Mouse (Mus musculus): ENCODE results near the gene Ccn2. TPM values are rescaled to one million over a fixed set of nuclear protein-coding genes. Genes with fewer than 3 reads are reported as not detected.

The Ccn2 gene
- polyA plus RNA-seq, 1 experiment: 65.2 TPM

- Histone ChIP-seq H3K27ac (ENCODE audit: insufficient read depth, low read length) (no peak overlapping the region), H3K9ac (ENCODE audit: low read depth, poor library complexity, severe bottlenecking) (no peak overlapping the region), H3K36me3 (ENCODE audit: control insufficient read depth, insufficient read depth, low read length, poor library complexity, severe bottlenecking) (no peaks in the 10 kb centered on the region), H3K4me3 (ENCODE audit: low read depth, low read length) (no peak overlapping the region), H3K4me1 (ENCODE audit: control insufficient read depth, insufficient read depth, low read length) (no peaks in the 10 kb centered on the region), H3K27me3 (ENCODE audit: control insufficient read depth, insufficient read depth, low read length, poor library complexity, severe bottlenecking) (no peaks in the 10 kb centered on the region), H3K9me3 (replicated peaks; ENCODE audit: control insufficient read depth, insufficient read depth, low read length, poor library complexity, severe bottlenecking) (no peaks in the 10 kb centered on the region)
- TF ChIP-seq POLR2A (IDR thresholded peaks at IDR 0.05; ENCODE audit: insufficient read depth, low read length) (no peak), EP300 (IDR thresholded peaks at IDR 0.05; ENCODE audit: insufficient read depth, low read depth, low read length) (no peak), CTCF (IDR thresholded peaks at IDR 0.05; ENCODE audit: low read depth, low read length) (no peak)
These were observed 22.9 kb upstream of the Ccn2 start for GRCm38 (mm10) chr10:24572044-24572960.

GRCm38 (mm10) chr10:24573484-24573883 is 21.8 kb upstream of the Ccn2 start:
- Histone ChIP-seq H3K27ac (ENCODE audit: insufficient read depth, low read length) (no peak overlapping the region), H3K36me3 (ENCODE audit: control insufficient read depth, insufficient read depth, low read length, poor library complexity, severe bottlenecking) (no peaks in the 10 kb centered on the region), H3K9me3 (replicated peaks; ENCODE audit: control insufficient read depth, insufficient read depth, low read length, poor library complexity, severe bottlenecking) (no peaks in the 10 kb centered on the region), H3K9ac (ENCODE audit: low read depth, poor library complexity, severe bottlenecking) (no peak overlapping the region), H3K4me3 (ENCODE audit: low read depth, low read length) (no peak overlapping the region), H3K4me1 (ENCODE audit: control insufficient read depth, insufficient read depth, low read length) (no peaks in the 10 kb centered on the region), H3K27me3 (ENCODE audit: control insufficient read depth, insufficient read depth, low read length, poor library complexity, severe bottlenecking) (no peaks in the 10 kb centered on the region)
- no peak for TF ChIP-seq CTCF (IDR thresholded peaks at IDR 0.05; ENCODE audit: low read depth, low read length)
- no peak for TF ChIP-seq EP300 (IDR thresholded peaks at IDR 0.05; ENCODE audit: insufficient read depth, low read depth, low read length)
- TF ChIP-seq POLR2A (IDR thresholded peaks at IDR 0.05; ENCODE audit: insufficient read depth, low read length): no peak

GRCm38 (mm10) chr10:24581076-24581475 is 14.2 kb upstream of the Ccn2 start:
- Histone ChIP-seq H3K27me3 (ENCODE audit: control insufficient read depth, insufficient read depth, low read length, poor library complexity, severe bottlenecking) (no peaks in the 10 kb centered on the region), H3K9ac (ENCODE audit: low read depth, poor library complexity, severe bottlenecking) (no peak overlapping the region), H3K4me3 (ENCODE audit: low read depth, low read length) (no peak overlapping the region), H3K36me3 (ENCODE audit: control insufficient read depth, insufficient read depth, low read length, poor library complexity, severe bottlenecking) (no peaks in the 10 kb centered on the region), H3K27ac (ENCODE audit: insufficient read depth, low read length) (no peak overlapping the region), H3K9me3 (replicated peaks; ENCODE audit: control insufficient read depth, insufficient read depth, low read length, poor library complexity, severe bottlenecking) (no peaks in the 10 kb centered on the region), H3K4me1 (ENCODE audit: control insufficient read depth, insufficient read depth, low read length) (no peaks in the 10 kb centered on the region)
- no peak for TF ChIP-seq CTCF (IDR thresholded peaks at IDR 0.05; ENCODE audit: low read depth, low read length)
- no peak for TF ChIP-seq EP300 (IDR thresholded peaks at IDR 0.05; ENCODE audit: insufficient read depth, low read depth, low read length)
- no peak for TF ChIP-seq POLR2A (IDR thresholded peaks at IDR 0.05; ENCODE audit: insufficient read depth, low read length)

GRCm38 (mm10) chr10:24588824-24589223 is 6.4 kb upstream of the Ccn2 start:
- H3K9me3 ChIP-seq (replicated peaks; ENCODE audit: control insufficient read depth, insufficient read depth, low read length, poor library complexity, severe bottlenecking): no peaks in the 10 kb centered on the region
- H3K27me3 ChIP-seq (ENCODE audit: control insufficient read depth, insufficient read depth, low read length, poor library complexity, severe bottlenecking): no peaks in the 10 kb centered on the region
- H3K4me1 ChIP-seq (ENCODE audit: control insufficient read depth, insufficient read depth, low read length): peaks cover 3% of the 10 kb centered on the region
- H3K4me3 ChIP-seq (ENCODE audit: low read depth, low read length): no peak overlapping the region
- H3K36me3 ChIP-seq (ENCODE audit: control insufficient read depth, insufficient read depth, low read length, poor library complexity, severe bottlenecking): no peaks in the 10 kb centered on the region
- H3K9ac ChIP-seq (ENCODE audit: low read depth, poor library complexity, severe bottlenecking): no peak overlapping the region
- TF ChIP-seq CTCF (IDR thresholded peaks at IDR 0.05; ENCODE audit: low read depth, low read length): no peak
- TF ChIP-seq POLR2A (IDR thresholded peaks at IDR 0.05; ENCODE audit: insufficient read depth, low read length): no peak
- no peak for TF ChIP-seq EP300 (IDR thresholded peaks at IDR 0.05; ENCODE audit: insufficient read depth, low read depth, low read length)
- H3K27ac ChIP-seq (ENCODE audit: insufficient read depth, low read length): no peak overlapping the region

GRCm38 (mm10) chr10:24589238-24589637 is 6.0 kb upstream of the Ccn2 start:
- H3K36me3 ChIP-seq (ENCODE audit: control insufficient read depth, insufficient read depth, low read length, poor library complexity, severe bottlenecking): no peaks in the 10 kb centered on the region
- no peak overlapping the region for H3K4me3 ChIP-seq (ENCODE audit: low read depth, low read length)
- no peak overlapping the region for H3K9ac ChIP-seq (ENCODE audit: low read depth, poor library complexity, severe bottlenecking)
- peaks cover 3% of the 10 kb centered on the region for H3K4me1 ChIP-seq (ENCODE audit: control insufficient read depth, insufficient read depth, low read length)
- no peaks in the 10 kb centered on the region for H3K9me3 ChIP-seq (replicated peaks; ENCODE audit: control insufficient read depth, insufficient read depth, low read length, poor library complexity, severe bottlenecking)
- no peak for TF ChIP-seq EP300 (IDR thresholded peaks at IDR 0.05; ENCODE audit: insufficient read depth, low read depth, low read length)
- TF ChIP-seq POLR2A (IDR thresholded peaks at IDR 0.05; ENCODE audit: insufficient read depth, low read length): no peak
- no peak for TF ChIP-seq CTCF (IDR thresholded peaks at IDR 0.05; ENCODE audit: low read depth, low read length)
- no peak overlapping the region for H3K27ac ChIP-seq (ENCODE audit: insufficient read depth, low read length)
- H3K27me3 ChIP-seq (ENCODE audit: control insufficient read depth, insufficient read depth, low read length, poor library complexity, severe bottlenecking): no peaks in the 10 kb centered on the region

GRCm38 (mm10) chr10:24590546-24590945 is 4.7 kb upstream of the Ccn2 start:
- Histone ChIP-seq H3K4me3 (ENCODE audit: low read depth, low read length) (no peak overlapping the region), H3K27me3 (ENCODE audit: control insufficient read depth, insufficient read depth, low read length, poor library complexity, severe bottlenecking) (no peaks in the 10 kb centered on the region), H3K36me3 (ENCODE audit: control insufficient read depth, insufficient read depth, low read length, poor library complexity, severe bottlenecking) (no peaks in the 10 kb centered on the region), H3K27ac (ENCODE audit: insufficient read depth, low read length) (peak overlapping the region; percentile 73), H3K4me1 (ENCODE audit: control insufficient read depth, insufficient read depth, low read length) (peaks cover 3% of the 10 kb centered on the region), H3K9ac (ENCODE audit: low read depth, poor library complexity, severe bottlenecking) (no peak overlapping the region), H3K9me3 (replicated peaks; ENCODE audit: control insufficient read depth, insufficient read depth, low read length, poor library complexity, severe bottlenecking) (no peaks in the 10 kb centered on the region)
- TF ChIP-seq EP300 (IDR thresholded peaks at IDR 0.05; ENCODE audit: insufficient read depth, low read depth, low read length) (no peak), POLR2A (IDR thresholded peaks at IDR 0.05; ENCODE audit: insufficient read depth, low read length) (no peak), CTCF (IDR thresholded peaks at IDR 0.05; ENCODE audit: low read depth, low read length) (no peak)
